Mouse (Mus musculus): ENCODE results near the gene Ptprn2. TPM values are rescaled to one million over a fixed set of nuclear protein-coding genes. Genes with fewer than 3 reads are reported as not detected.
A peak's percentile ranks its signal among the peaks of the same experiment; 100 is the strongest.
"Not testable (repeated sequence)": the region's sequence is repeated elsewhere in the genome, so short reads cannot be mapped to it uniquely, and the experiment has no call there.

The Ptprn2 gene
- polyA plus RNA-seq, 1 experiment from 2014 or later: 0.09 TPM

GRCm38 (mm10) chr12:116481921-116482320, 3.6 kb upstream of the Ptprn2 start:
- Histone ChIP-seq H3K9me3 (replicated peaks) (no peaks in the 10 kb centered on the region), H3K27me3 (ENCODE audit: low read depth, poor library complexity, severe bottlenecking) (peaks cover 18% of the 10 kb centered on the region), H3K4me3 (no peak overlapping the region), H3K27ac (no peak overlapping the region), H3K4me1 (peaks cover 11% of the 10 kb centered on the region), H3K36me3 (no peaks in the 10 kb centered on the region)
- WGBS: 65% methylated on average over 1 of the region's 1 CpGs
- DNase-seq (ENCODE audit: low spot score): no peak

- H3K4me1 ChIP-seq: peaks cover 11% of the 10 kb centered on the region
- DNase-seq (ENCODE audit: low spot score): no peak
- no peaks in the 10 kb centered on the region for H3K9me3 ChIP-seq (replicated peaks)
- H3K27ac ChIP-seq: no peak overlapping the region
- WGBS: 75% methylated on average over 2 of the region's 2 CpGs
- H3K27me3 ChIP-seq (ENCODE audit: low read depth, poor library complexity, severe bottlenecking): peaks cover 26% of the 10 kb centered on the region
- H3K4me3 ChIP-seq: no peak overlapping the region
- no peaks in the 10 kb centered on the region for H3K36me3 ChIP-seq
Observed at GRCm38 (mm10) chr12:116483581-116483980, 1.9 kb upstream of the Ptprn2 start.

GRCm38 (mm10) chr12:116484991-116485390, 529 bp upstream of the Ptprn2 start:
- no peaks in the 10 kb centered on the region for H3K36me3 ChIP-seq
- 75% methylated on average over 8 of the region's 8 CpGs for WGBS
- peaks cover 11% of the 10 kb centered on the region for H3K4me1 ChIP-seq
- peak overlapping the region; percentile 62; the same call in 1 of the 2 replicates for H3K4me3 ChIP-seq
- no peak for DNase-seq (ENCODE audit: low spot score)
- no peak overlapping the region for H3K27ac ChIP-seq
- peaks cover 26% of the 10 kb centered on the region for H3K27me3 ChIP-seq (ENCODE audit: low read depth, poor library complexity, severe bottlenecking)
- no peaks in the 10 kb centered on the region for H3K9me3 ChIP-seq (replicated peaks)

GRCm38 (mm10) chr12:116486404-116486730, 847 bp downstream of the Ptprn2 start:
- no peaks in the 10 kb centered on the region for H3K9me3 ChIP-seq (replicated peaks)
- DNase-seq (ENCODE audit: low spot score): no peak
- H3K27me3 ChIP-seq (ENCODE audit: low read depth, poor library complexity, severe bottlenecking): peaks cover 26% of the 10 kb centered on the region
- WGBS: 4% methylated on average over 10 of the region's 10 CpGs
- peak overlapping the region; percentile 62 for H3K4me3 ChIP-seq
- no peaks in the 10 kb centered on the region for H3K36me3 ChIP-seq
- no peak overlapping the region for H3K27ac ChIP-seq
- peaks cover 11% of the 10 kb centered on the region for H3K4me1 ChIP-seq

- no peak for DNase-seq (ENCODE audit: low spot score)
- H3K36me3 ChIP-seq: no peaks in the 10 kb centered on the region
- no peak overlapping the region for H3K4me3 ChIP-seq
- 79% methylated on average over 8 of the region's 8 CpGs for WGBS
- H3K4me1 ChIP-seq: peaks cover 11% of the 10 kb centered on the region
- H3K27me3 ChIP-seq (ENCODE audit: low read depth, poor library complexity, severe bottlenecking): peaks cover 26% of the 10 kb centered on the region
- no peak overlapping the region for H3K27ac ChIP-seq
- H3K9me3 ChIP-seq (replicated peaks): no peaks in the 10 kb centered on the region
Observed at GRCm38 (mm10) chr12:116488836-116489235, 3.3 kb downstream of the Ptprn2 start.

GRCm38 (mm10) chr12:116490575-116491356, 5.2 kb downstream of the Ptprn2 start:
- Histone ChIP-seq H3K4me3 (no peak overlapping the region), H3K9me3 (replicated peaks) (no peaks in the 10 kb centered on the region), H3K36me3 (no peaks in the 10 kb centered on the region), H3K4me1 (peaks cover 5% of the 10 kb centered on the region), H3K27ac (no peak overlapping the region), H3K27me3 (ENCODE audit: low read depth, poor library complexity, severe bottlenecking) (peaks cover 20% of the 10 kb centered on the region)
- 89% methylated on average over 5 of the region's 5 CpGs for WGBS
- no peak for DNase-seq (ENCODE audit: low spot score)

GRCm38 (mm10) chr12:116498666-116499065, 13.1 kb downstream of the Ptprn2 start:
- no peak for DNase-seq (ENCODE audit: low spot score)
- H3K36me3 ChIP-seq: no peaks in the 10 kb centered on the region
- no peak overlapping the region for H3K4me3 ChIP-seq
- no peaks in the 10 kb centered on the region for H3K4me1 ChIP-seq
- H3K9me3 ChIP-seq (replicated peaks): no peaks in the 10 kb centered on the region
- H3K27ac ChIP-seq: no peak overlapping the region
- H3K27me3 ChIP-seq (ENCODE audit: low read depth, poor library complexity, severe bottlenecking): no peaks in the 10 kb centered on the region

GRCm38 (mm10) chr12:116500652-116501051, 15.1 kb downstream of the Ptprn2 start:
- H3K27ac ChIP-seq: no peak overlapping the region
- no peaks in the 10 kb centered on the region for H3K4me1 ChIP-seq
- no peaks in the 10 kb centered on the region for H3K27me3 ChIP-seq (ENCODE audit: low read depth, poor library complexity, severe bottlenecking)
- WGBS: 87% methylated on average over 11 of the region's 11 CpGs
- H3K9me3 ChIP-seq (replicated peaks): no peaks in the 10 kb centered on the region
- DNase-seq (ENCODE audit: low spot score): no peak
- H3K4me3 ChIP-seq: no peak overlapping the region
- no peaks in the 10 kb centered on the region for H3K36me3 ChIP-seq

- DNase-seq (ENCODE audit: low spot score): no peak
- H3K4me1 ChIP-seq: no peaks in the 10 kb centered on the region
- no peaks in the 10 kb centered on the region for H3K9me3 ChIP-seq (replicated peaks)
- 83% methylated on average over 1 of the region's 1 CpGs for WGBS
- no peaks in the 10 kb centered on the region for H3K36me3 ChIP-seq
- H3K27ac ChIP-seq: no peak overlapping the region
- no peak overlapping the region for H3K4me3 ChIP-seq
- no peaks in the 10 kb centered on the region for H3K27me3 ChIP-seq (ENCODE audit: low read depth, poor library complexity, severe bottlenecking)
Observed at GRCm38 (mm10) chr12:116512482-116512881, 27.0 kb downstream of the Ptprn2 start.

- not testable (repeated sequence) for H3K4me3 ChIP-seq; H3K4me1 ChIP-seq; H3K9me3 ChIP-seq (replicated peaks); H3K27ac ChIP-seq; DNase-seq (ENCODE audit: low spot score); H3K27me3 ChIP-seq (ENCODE audit: low read depth, poor library complexity, severe bottlenecking); H3K36me3 ChIP-seq
- 83% methylated on average over 2 of the region's 2 CpGs for WGBS
Observed at GRCm38 (mm10) chr12:116513788-116514187, 28.3 kb downstream of the Ptprn2 start.

- no peaks in the 10 kb centered on the region for H3K27me3 ChIP-seq (ENCODE audit: low read depth, poor library complexity, severe bottlenecking)
- H3K27ac ChIP-seq: no peak overlapping the region
- no peak for DNase-seq (ENCODE audit: low spot score)
- no peak overlapping the region for H3K4me3 ChIP-seq
- H3K36me3 ChIP-seq: no peaks in the 10 kb centered on the region
- no peaks in the 10 kb centered on the region for H3K4me1 ChIP-seq
- H3K9me3 ChIP-seq (replicated peaks): no peaks in the 10 kb centered on the region
Observed at GRCm38 (mm10) chr12:116515824-116516223, 30.3 kb downstream of the Ptprn2 start.

- H3K4me3 ChIP-seq: no peak overlapping the region
- no peak for DNase-seq (ENCODE audit: low spot score)
- no peak overlapping the region for H3K27ac ChIP-seq
- no peaks in the 10 kb centered on the region for H3K27me3 ChIP-seq (ENCODE audit: low read depth, poor library complexity, severe bottlenecking)
- H3K9me3 ChIP-seq (replicated peaks): no peaks in the 10 kb centered on the region
- 89% methylated on average over 4 of the region's 4 CpGs for WGBS
- no peaks in the 10 kb centered on the region for H3K36me3 ChIP-seq
- no peaks in the 10 kb centered on the region for H3K4me1 ChIP-seq
Observed at GRCm38 (mm10) chr12:116528861-116529260, 43.3 kb downstream of the Ptprn2 start.

GRCm38 (mm10) chr12:116533281-116533680, 47.8 kb downstream of the Ptprn2 start:
- no peak for DNase-seq (ENCODE audit: low spot score)
- Histone ChIP-seq H3K27ac (no peak overlapping the region), H3K27me3 (ENCODE audit: low read depth, poor library complexity, severe bottlenecking) (no peaks in the 10 kb centered on the region)

GRCm38 (mm10) chr12:116539305-116539704, 53.8 kb downstream of the Ptprn2 start:
- no peaks in the 10 kb centered on the region for H3K36me3 ChIP-seq
- H3K4me1 ChIP-seq: no peaks in the 10 kb centered on the region
- H3K27me3 ChIP-seq (ENCODE audit: low read depth, poor library complexity, severe bottlenecking): no peaks in the 10 kb centered on the region
- H3K9me3 ChIP-seq (replicated peaks): no peaks in the 10 kb centered on the region
- WGBS: 93% methylated on average over 1 of the region's 1 CpGs
- H3K27ac ChIP-seq: no peak overlapping the region
- no peak for DNase-seq (ENCODE audit: low spot score)
- no peak overlapping the region for H3K4me3 ChIP-seq

More at GRCm38 (mm10) chr12:116533281-116533680, 47.8 kb downstream of the Ptprn2 start:
- Histone ChIP-seq H3K36me3 (no peaks in the 10 kb centered on the region), H3K9me3 (replicated peaks) (no peaks in the 10 kb centered on the region), H3K4me3 (no peak overlapping the region), H3K4me1 (no peaks in the 10 kb centered on the region)
